Mouse (Mus musculus) liver, adult (tissue): ENCODE data around the gene Inca1.

Experiments
- GATA4 ChIP-seq: IDR thresholded peaks from 2 replicates; pipeline ENCODE4 v1.6.1; 2014; ENCODE audit warnings: mild to moderate bottlenecking, low read length; ENCODE audit not compliant: insufficient replicate concordance

The Inca1 gene

GRCm38 (mm10) chr11:70713222-70713621, 13.3 kb upstream of the Inca1 start:
- no peak for TF ChIP-seq GATA4

GRCm38 (mm10) chr11:70711026-70711425, 11.1 kb upstream of the Inca1 start:
- no peak for TF ChIP-seq GATA4

- TF ChIP-seq GATA4, result no peak
These were observed 6.2 kb upstream of the Inca1 start for GRCm38 (mm10) chr11:70706127-70706526.

- TF ChIP-seq GATA4, result no peak
These were observed 2.8 kb upstream of the Inca1 start for GRCm38 (mm10) chr11:70702781-70703180.

- TF ChIP-seq GATA4, result no peak
These were observed 2.2 kb upstream of the Inca1 start for GRCm38 (mm10) chr11:70701984-70702733.

- no peak for TF ChIP-seq GATA4
These were observed 1.4 kb upstream of the Inca1 start for GRCm38 (mm10) chr11:70701221-70701955.

GRCm38 (mm10) chr11:70700613-70701012, 658 bp upstream of the Inca1 start:
- no peak; the same call in 1 of the 2 replicates for TF ChIP-seq GATA4

- no peak for TF ChIP-seq GATA4
These were observed 904 bp downstream of the Inca1 start for GRCm38 (mm10) chr11:70699051-70699450.

- no peak for TF ChIP-seq GATA4
These were observed 2.6 kb downstream of the Inca1 start for GRCm38 (mm10) chr11:70697376-70697775.

- TF ChIP-seq GATA4, result no peak
These were observed 6.5 kb downstream of the Inca1 start for GRCm38 (mm10) chr11:70693504-70693903.

GRCm38 (mm10) chr11:70689578-70689977, 10.4 kb downstream of the Inca1 start:
- TF ChIP-seq GATA4, result no peak

GRCm38 (mm10) chr11:70688372-70688771, 11.6 kb downstream of the Inca1 start:
- no peak for TF ChIP-seq GATA4

GRCm38 (mm10) chr11:70687601-70688199, 12.3 kb downstream of the Inca1 start, which contains the start of gene Camta2:
TSS of gene Camta2 (minus strand) at chr11:70688105.
- TF ChIP-seq GATA4, result no peak

- no peak for TF ChIP-seq GATA4
These were observed 12.9 kb downstream of the Inca1 start for GRCm38 (mm10) chr11:70686901-70687566.

- no peak for TF ChIP-seq GATA4
These were observed 16.3 kb downstream of the Inca1 start for GRCm38 (mm10) chr11:70683640-70684039.
